Mouse (Mus musculus): Measurements from ENCODE around the gene Kifc1. TPM values are rescaled to one million over a fixed set of nuclear protein-coding genes. Genes with fewer than 3 reads are reported as not detected.
A peak's percentile ranks its signal among the peaks of the same experiment; 100 is the strongest.

The Kifc1 gene
- polyA plus RNA-seq, 1 experiment: 2.2 TPM

DNA sequence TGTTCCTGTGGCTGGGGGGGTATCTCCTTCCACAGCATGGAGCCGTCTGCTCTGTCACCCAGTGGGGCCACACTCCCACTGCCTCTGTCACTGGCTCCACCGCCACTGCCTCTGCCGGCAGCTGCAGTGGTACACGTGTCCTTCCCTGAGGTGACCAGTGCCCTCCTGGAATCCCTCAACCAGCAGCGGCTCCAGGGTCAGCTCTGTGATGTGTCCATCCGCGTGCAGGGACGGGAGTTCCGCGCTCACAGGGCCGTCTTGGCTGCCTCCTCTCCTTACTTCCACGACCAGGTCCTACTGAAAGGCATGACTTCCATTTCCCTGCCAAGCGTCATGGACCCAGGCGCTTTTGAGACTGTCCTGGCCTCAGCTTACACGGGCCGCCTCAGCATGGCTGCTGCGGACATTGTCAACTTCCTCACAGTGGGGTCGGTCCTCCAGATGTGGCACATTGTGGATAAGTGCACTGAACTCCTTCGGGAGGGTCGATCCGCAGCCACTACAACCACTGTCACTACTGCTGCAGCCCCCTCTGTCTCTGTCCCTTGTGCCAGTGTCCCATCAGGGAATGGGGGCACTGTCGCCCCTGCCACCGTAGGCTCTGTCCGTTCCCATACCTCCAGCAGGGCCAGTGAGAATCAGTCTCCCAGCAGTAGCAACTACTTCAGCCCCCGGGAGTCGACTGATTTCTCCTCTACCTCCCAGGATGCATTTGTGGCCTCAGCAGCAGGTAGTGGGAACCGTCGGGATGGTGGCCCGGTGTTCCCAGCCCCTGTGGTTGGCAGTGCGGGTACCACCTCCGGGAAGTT is 26.6 kb upstream of the Kifc1 start:
- peak in 1 of 2 experiments; percentile 42 for DNase-seq
- H3K4me3 ChIP-seq (replicated peaks; ENCODE audit: insufficient read depth, low read depth, low read length): peak overlapping the region; percentile 68
- H3K27me3 ChIP-seq (ENCODE audit: control insufficient read depth, insufficient read depth, low read length): no peaks in the 10 kb centered on the region
- no peak overlapping the region for H3K27ac ChIP-seq (ENCODE audit: insufficient read depth, low read length)
- TF ChIP-seq POLR2A (IDR thresholded peaks at IDR 0.05; ENCODE audit: borderline replicate concordance, insufficient read depth, low read length) (no peak), CTCF (IDR thresholded peaks at IDR 0.05; ENCODE audit: borderline replicate concordance, insufficient read depth, low read depth, low read length) (no peak)
- 56% methylated on average over 31 of the region's 31 CpGs for WGBS
- peaks cover 11% of the 10 kb centered on the region for H3K4me1 ChIP-seq (ENCODE audit: control insufficient read depth, insufficient read depth, low read length)

DNA sequence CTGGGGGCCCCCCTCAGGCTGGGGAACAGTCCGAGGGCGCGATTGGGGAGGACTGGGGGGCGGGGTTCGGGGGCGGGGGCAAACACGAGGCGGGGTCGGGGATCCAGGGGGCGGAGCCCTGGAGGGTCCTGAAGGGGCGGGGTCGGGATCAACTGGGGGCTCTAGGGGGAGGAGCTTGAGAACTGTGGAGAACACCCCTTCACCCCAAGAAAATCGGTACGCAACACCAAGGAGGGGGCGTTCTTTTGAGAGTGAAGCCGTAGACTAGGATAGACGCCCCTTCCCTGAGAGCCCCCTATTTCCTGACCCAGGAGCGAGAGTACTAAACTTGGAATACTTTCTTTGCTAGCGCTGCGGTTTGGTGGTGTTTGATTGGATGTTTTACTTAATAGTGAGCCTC is 25.8 kb upstream of the Kifc1 start:
- H3K27me3 ChIP-seq (ENCODE audit: control insufficient read depth, insufficient read depth, low read length): no peaks in the 10 kb centered on the region
- no peak overlapping the region for H3K27ac ChIP-seq (ENCODE audit: insufficient read depth, low read length)
- WGBS: 1% methylated on average over 15 of the region's 20 CpGs
- peaks cover 11% of the 10 kb centered on the region for H3K4me1 ChIP-seq (ENCODE audit: control insufficient read depth, insufficient read depth, low read length)
- H3K4me3 ChIP-seq (replicated peaks; ENCODE audit: insufficient read depth, low read depth, low read length): peak overlapping the region; percentile 68
- peak in 1 of 2 experiments; percentile 57 for DNase-seq
- TF ChIP-seq POLR2A (IDR thresholded peaks at IDR 0.05; ENCODE audit: borderline replicate concordance, insufficient read depth, low read length) (no peak), CTCF (IDR thresholded peaks at IDR 0.05; ENCODE audit: borderline replicate concordance, insufficient read depth, low read depth, low read length) (no peak)

DNA sequence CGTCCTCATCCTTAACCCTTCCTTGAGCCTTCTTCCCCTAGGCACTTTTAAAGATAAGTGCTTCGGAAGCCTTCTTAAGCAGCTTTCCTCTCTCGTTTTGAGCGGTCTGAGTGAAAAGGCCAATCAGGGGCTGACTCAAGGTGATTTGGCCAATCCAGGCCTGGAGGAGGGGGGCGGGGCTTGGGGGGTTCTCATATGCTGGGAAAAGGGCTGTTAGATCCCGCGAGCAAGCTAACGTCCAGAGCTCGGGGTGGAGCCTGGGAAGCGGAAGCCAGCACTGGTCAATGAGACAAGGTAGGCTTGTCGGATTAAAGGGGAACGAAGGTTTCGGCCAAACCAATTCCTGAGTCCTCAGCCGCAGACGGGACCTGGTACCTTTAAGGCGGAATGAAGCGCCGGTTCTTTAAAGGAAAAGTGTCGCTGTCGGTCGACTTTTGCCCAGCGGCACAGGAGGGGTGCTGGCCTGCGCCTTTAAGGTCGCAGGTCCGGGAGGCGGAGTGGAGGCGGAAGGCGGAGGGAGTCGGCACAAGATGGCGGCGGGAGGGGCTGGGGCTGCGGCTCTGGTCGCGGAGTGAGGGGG is 25.3 kb upstream of the Kifc1 start, which contains the start of the genes Tapbp and Zbtb22:
Tapbp (plus strand) TSS at position 229 of the 580 bp plus-strand sequence.
Zbtb22 (plus strand) TSS at position 234 of the 580 bp plus-strand sequence.
- under 1% methylated on average over 34 of the region's 34 CpGs for WGBS
- Histone ChIP-seq H3K4me3 (replicated peaks; ENCODE audit: insufficient read depth, low read depth, low read length) (peak within 1 kb of the TSS; percentile 68), H3K27me3 (ENCODE audit: control insufficient read depth, insufficient read depth, low read length) (no peaks in the 10 kb centered on the region), H3K27ac (ENCODE audit: insufficient read depth, low read length) (no peak within 1 kb of the TSS), H3K4me1 (ENCODE audit: control insufficient read depth, insufficient read depth, low read length) (peaks cover 11% of the 10 kb centered on the region)
- peak; percentile 98 to 99 for DNase-seq
- TF ChIP-seq CTCF (IDR thresholded peaks at IDR 0.05; ENCODE audit: borderline replicate concordance, insufficient read depth, low read depth, low read length) (no peak), POLR2A (IDR thresholded peaks at IDR 0.05; ENCODE audit: borderline replicate concordance, insufficient read depth, low read length) (no peak)

DNA sequence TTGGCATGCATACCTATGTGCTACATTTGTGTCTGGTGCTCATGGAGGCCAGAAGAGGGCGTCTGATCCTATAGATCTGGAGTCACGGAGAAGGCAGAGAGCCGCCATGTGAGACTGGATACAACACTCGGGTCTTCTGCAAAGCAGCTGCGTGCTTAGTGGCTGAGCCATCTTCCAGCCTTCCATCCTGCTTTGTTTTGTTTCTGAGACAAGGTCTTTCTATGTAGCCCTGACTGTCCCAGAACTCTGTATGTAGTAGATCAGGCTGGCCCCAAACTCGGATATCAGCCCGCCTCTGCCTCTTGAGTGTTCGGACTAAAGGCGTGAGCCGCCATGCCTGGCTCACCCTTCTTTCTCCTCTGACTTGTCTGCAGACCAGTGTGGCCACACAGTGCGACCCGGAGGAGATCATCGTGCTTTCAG is 24.5 kb upstream of the Kifc1 start:
- Histone ChIP-seq H3K27ac (ENCODE audit: insufficient read depth, low read length) (no peak overlapping the region), H3K4me1 (ENCODE audit: control insufficient read depth, insufficient read depth, low read length) (peaks cover 11% of the 10 kb centered on the region), H3K4me3 (replicated peaks; ENCODE audit: insufficient read depth, low read depth, low read length) (no peak overlapping the region), H3K27me3 (ENCODE audit: control insufficient read depth, insufficient read depth, low read length) (no peaks in the 10 kb centered on the region)
- TF ChIP-seq POLR2A (IDR thresholded peaks at IDR 0.05; ENCODE audit: borderline replicate concordance, insufficient read depth, low read length): no peak
- TF ChIP-seq CTCF (IDR thresholded peaks at IDR 0.05; ENCODE audit: borderline replicate concordance, insufficient read depth, low read depth, low read length): no peak
- WGBS: 57% methylated on average over 13 of the region's 13 CpGs
- DNase-seq: peak in 1 of 2 experiments; percentile 28

DNA sequence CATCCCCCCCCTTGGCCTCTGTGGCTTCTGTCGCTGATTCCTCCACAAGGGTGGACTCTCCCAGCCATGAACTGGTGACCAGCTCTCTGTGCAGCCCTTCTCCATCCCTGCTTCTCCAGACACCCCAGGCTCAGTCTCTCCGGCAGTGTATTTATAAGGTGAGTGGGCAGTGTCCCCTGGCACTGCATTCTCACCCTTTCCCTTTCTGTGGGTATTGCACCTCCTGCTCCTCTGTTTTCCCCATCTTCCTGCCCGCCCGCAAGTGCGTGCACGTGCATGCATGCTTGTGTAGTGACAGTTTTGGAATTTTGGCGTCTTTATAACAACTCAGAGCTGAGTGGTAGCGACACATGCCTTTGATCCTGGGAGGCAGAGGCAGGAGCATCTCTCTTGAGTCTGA is 23.4 kb upstream of the Kifc1 start:
- 88% methylated on average over 8 of the region's 8 CpGs for WGBS

DNA sequence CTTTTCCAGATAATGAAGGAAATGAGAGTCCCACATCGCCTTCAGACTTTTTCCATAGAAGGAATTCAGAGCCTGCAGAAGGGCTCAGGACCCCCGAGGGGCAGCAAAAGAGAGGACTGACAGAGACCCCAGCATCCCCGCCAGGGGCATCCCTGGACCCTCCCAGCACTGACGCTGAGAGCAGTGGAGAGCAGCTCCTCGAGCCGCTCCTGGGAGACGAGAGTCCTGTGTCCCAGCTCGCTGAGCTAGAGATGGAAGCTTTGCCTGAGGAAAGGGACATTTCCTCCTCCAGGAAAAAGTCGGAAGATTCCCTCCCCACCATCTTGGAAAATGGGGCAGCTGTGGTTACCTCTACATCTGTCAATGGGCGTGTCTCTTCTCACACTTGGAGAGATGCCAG is 22.8 kb upstream of the Kifc1 start:
- Histone ChIP-seq H3K4me1 (ENCODE audit: control insufficient read depth, insufficient read depth, low read length) (peaks cover 7% of the 10 kb centered on the region), H3K4me3 (replicated peaks; ENCODE audit: insufficient read depth, low read depth, low read length) (no peak overlapping the region), H3K27me3 (ENCODE audit: control insufficient read depth, insufficient read depth, low read length) (no peaks in the 10 kb centered on the region), H3K27ac (ENCODE audit: insufficient read depth, low read length) (no peak overlapping the region)
- peak in 1 of 2 experiments; percentile 11 for DNase-seq
- TF ChIP-seq POLR2A (IDR thresholded peaks at IDR 0.05; ENCODE audit: borderline replicate concordance, insufficient read depth, low read length) (no peak), CTCF (IDR thresholded peaks at IDR 0.05; ENCODE audit: borderline replicate concordance, insufficient read depth, low read depth, low read length) (no peak)
- WGBS: 75% methylated on average over 10 of the region's 10 CpGs

More for the DNA sequence above, 23.4 kb upstream of the Kifc1 start:
- DNase-seq: peak in 1 of 2 experiments; percentile 17
- no peak overlapping the region for H3K4me3 ChIP-seq (replicated peaks; ENCODE audit: insufficient read depth, low read depth, low read length)
- TF ChIP-seq CTCF (IDR thresholded peaks at IDR 0.05; ENCODE audit: borderline replicate concordance, insufficient read depth, low read depth, low read length): no peak
- no peak for TF ChIP-seq POLR2A (IDR thresholded peaks at IDR 0.05; ENCODE audit: borderline replicate concordance, insufficient read depth, low read length)
- no peaks in the 10 kb centered on the region for H3K27me3 ChIP-seq (ENCODE audit: control insufficient read depth, insufficient read depth, low read length)
- no peak overlapping the region for H3K27ac ChIP-seq (ENCODE audit: insufficient read depth, low read length)
- peaks cover 9% of the 10 kb centered on the region for H3K4me1 ChIP-seq (ENCODE audit: control insufficient read depth, insufficient read depth, low read length)

DNA sequence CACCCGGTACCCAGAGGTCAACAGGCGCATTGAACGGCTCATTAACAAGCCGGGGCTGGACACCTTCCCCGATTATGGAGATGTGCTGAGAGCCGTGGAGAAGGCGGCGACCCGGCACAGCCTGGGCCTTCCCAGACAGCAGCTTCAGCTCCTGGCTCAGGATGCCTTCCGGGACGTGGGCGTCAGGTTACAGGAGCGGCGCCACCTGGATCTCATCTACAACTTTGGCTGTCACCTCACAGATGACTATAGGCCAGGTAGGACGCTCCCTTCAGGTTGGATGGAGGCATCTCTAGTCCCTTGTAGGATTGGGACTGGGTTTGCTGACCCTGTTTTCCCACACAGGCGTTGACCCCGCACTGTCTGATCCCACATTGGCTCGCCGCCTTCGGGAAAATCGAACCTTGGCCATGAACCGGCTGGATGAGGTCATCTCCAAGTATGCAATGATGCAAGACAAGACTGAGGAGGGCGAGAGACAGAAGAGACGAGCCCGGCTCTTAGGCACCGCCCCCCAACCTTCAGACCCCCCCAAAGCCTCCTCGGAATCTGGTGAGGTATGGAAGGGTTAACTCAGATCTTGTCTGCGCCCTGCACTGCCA is 21.5 kb upstream of the Kifc1 start:
- H3K27ac ChIP-seq (ENCODE audit: insufficient read depth, low read length): no peak overlapping the region
- TF ChIP-seq CTCF (IDR thresholded peaks at IDR 0.05; ENCODE audit: borderline replicate concordance, insufficient read depth, low read depth, low read length) (no peak), POLR2A (IDR thresholded peaks at IDR 0.05; ENCODE audit: borderline replicate concordance, insufficient read depth, low read length) (no peak)
- H3K4me1 ChIP-seq (ENCODE audit: control insufficient read depth, insufficient read depth, low read length): peaks cover 2% of the 10 kb centered on the region
- DNase-seq: peak in 1 of 2 experiments; percentile 28
- no peaks in the 10 kb centered on the region for H3K27me3 ChIP-seq (ENCODE audit: control insufficient read depth, insufficient read depth, low read length)
- WGBS: 84% methylated on average over 28 of the region's 28 CpGs
- no peak overlapping the region for H3K4me3 ChIP-seq (replicated peaks; ENCODE audit: insufficient read depth, low read depth, low read length)

All from cerebellum, adult 2 months (tissue).